In the genomic region with DNA sequence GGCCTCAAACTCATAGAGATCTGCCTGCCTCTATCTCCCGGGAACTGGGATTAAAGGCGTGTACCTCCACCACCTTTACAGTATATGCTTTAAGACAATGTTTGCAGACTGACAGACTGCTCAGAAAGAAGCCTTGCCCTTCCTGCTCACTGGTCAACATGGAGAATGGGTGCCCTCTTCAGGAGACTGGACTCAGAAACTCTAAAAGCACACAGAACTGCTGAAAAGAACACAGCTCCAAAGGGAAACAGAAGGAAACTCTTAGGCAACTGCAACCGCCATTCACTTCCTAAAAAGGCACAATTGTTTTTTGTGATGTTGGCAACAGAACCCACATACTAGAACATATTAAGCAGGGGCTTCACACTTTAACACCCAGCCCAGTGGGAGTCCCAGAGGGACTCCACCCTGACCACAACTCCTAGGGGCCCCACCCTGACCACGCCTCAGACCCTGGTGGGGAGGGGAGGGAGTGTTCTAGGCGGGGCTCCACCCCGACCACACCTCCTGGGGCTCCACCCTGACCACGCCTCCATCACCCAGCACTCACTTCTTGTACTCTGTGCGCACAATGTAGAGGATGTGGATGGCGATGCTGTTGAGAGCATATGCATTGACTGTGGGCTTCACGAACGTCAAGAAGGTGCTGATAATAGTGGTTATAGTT, we compare ENCODE assay signal across 1 mouse cellular context.
A peak's percentile ranks its signal among the peaks of the same experiment; 100 is the strongest.
TF ChIP-seq lines count a peak whose summit lies in the region.

No protein-coding gene starts in this region.

TF ChIP-seq in MEL, 35 proteins besides CTCF, POLR2A, EP300 and RAD21:
- 0 out of 2 replicates have a peak, but pooled peaks have one; percentile 28 for TF ChIP-seq SMC3 (IDR thresholded peaks at IDR 0.05; ENCODE audit: low read depth, low read length)
- no peak; the same call in 1 of the 2 replicates for TF ChIP-seq SIN3A (IDR thresholded peaks at IDR 0.05; ENCODE audit: low read length)
- peak; percentile 34; the same call in 1 of the 2 replicates for TF ChIP-seq MAX (IDR thresholded peaks at IDR 0.05; ENCODE audit: low read length)
- peak; percentile 82; the same call in 1 of the 2 replicates for TF ChIP-seq MAZ (IDR thresholded peaks at IDR 0.05; ENCODE audit: low read depth, low read length)
- TF ChIP-seq MYC (IDR thresholded peaks at IDR 0.05; ENCODE audit: low read depth, low read length), result peak; percentile 43; the same call in 1 of the 2 replicates
- TF ChIP-seq NRF1 (IDR thresholded peaks at IDR 0.05; ENCODE audit: insufficient read depth, low read depth, low read length, poor library complexity, severe bottlenecking), result 0 out of 2 replicates have a peak, but pooled peaks have one; percentile 12
- TF ChIP-seq JUND (IDR thresholded peaks at IDR 0.05; ENCODE audit: low read depth, low read length), result no peak
- TF ChIP-seq ETS1 (IDR thresholded peaks at IDR 0.05; ENCODE audit: low read depth, low read length), result 0 out of 2 replicates have a peak, but pooled peaks have one; percentile 8
